Mouse (Mus musculus) urinary bladder, postnatal 10 days (tissue): Measurements from ENCODE around the gene Ccdc89.

Source experiments
- DNase-seq: peaks from one replicate; pipeline ENCODE4 v3.0.0; 2022; ENCODE audit warnings: low spot score

Gene Ccdc89

DNA sequence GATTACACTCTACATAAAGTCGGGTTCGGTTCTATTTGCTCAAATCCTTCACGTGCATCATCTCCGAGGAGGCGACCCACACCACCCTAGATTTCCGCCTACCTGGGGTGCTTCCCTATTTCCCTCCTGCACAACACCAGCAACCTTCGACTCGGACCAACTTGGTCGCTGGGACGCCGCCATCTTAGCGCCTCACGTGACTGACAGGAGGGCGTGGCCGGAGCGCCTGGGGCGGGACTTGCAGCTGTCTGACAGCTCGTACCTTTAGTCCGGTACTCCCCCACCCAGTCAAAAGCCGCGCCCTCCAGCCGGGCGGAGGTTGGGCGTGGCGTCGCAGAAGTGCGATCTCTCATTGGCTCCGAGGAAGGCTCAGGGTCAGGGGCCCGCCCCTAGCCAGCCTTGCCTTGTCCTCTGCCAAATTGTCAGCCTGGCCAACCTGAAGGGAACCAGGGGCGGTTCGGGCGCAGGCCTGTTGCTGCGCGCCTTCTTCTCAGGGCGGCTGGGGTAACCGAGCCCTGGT is 49.5 kb downstream of the Ccdc89 start, which contains the start of gene Tmem126b:
Tmem126b (minus strand) TSS at position 209 of the 520 bp plus-strand sequence.
- peak; percentile 95 for DNase-seq

GRCm38 (mm10) chr7:90476313-90477245 is 50.2 kb downstream of the Ccdc89 start, which contains the start of gene Dlg2:
Gene Dlg2, plus strand, starts transcription at chr7:90476672.
- DNase-seq = no peak
